Mouse (Mus musculus) hindbrain, embryonic 16.5 days (tissue): ENCODE results near the gene Fam169b. TPM values are rescaled to one million over a fixed set of nuclear protein-coding genes. Genes with fewer than 3 reads are reported as not detected.
"Not testable (repeated sequence)": the region's sequence is repeated elsewhere in the genome, so short reads cannot be mapped to it uniquely, and the experiment has no call there.

Experiments used
- ATAC-seq: fragments of 200-750 bp; cut with Nextera tagmentation; 2 replicates; pipeline ENCODE4 v1.8.0; 2017; ENCODE audit warnings: moderate TSS enrichment, moderate library complexity
- H3K27ac ChIP-seq: fragments of 300-500 bp; sonication (generic); 2 replicates; pipeline ENCODE4 v1.5.1; 2014; ENCODE audit warnings: low read depth, mild to moderate bottlenecking, control low read depth, low read length, moderate library complexity
- H3K27me3 ChIP-seq: fragments of 300-500 bp; sonication (generic); replicated peaks from 2 replicates; pipeline ENCODE4 v1.6.1; 2014; ENCODE audit warnings: low read length; ENCODE audit not compliant: control insufficient read depth, insufficient read depth
- H3K36me3 ChIP-seq: fragments of 300-500 bp; sonication (generic); 2 replicates; pipeline ENCODE4 v1.6.1; 2014; ENCODE audit warnings: mild to moderate bottlenecking, low read length, moderate library complexity, mixed read lengths; ENCODE audit not compliant: control insufficient read depth, insufficient read depth
- H3K4me1 ChIP-seq: fragments of 300-500 bp; sonication (generic); 2 replicates; pipeline ENCODE4 v1.6.1; 2014; ENCODE audit warnings: low read depth, low read length; ENCODE audit not compliant: control insufficient read depth, insufficient read depth
- H3K4me2 ChIP-seq: fragments of 300-500 bp; sonication (generic); 2 replicates; pipeline ENCODE4 v1.6.1; 2014; ENCODE audit warnings: mild to moderate bottlenecking, low read length, control low read depth, moderate library complexity
- H3K4me3 ChIP-seq: fragments of 300-500 bp; sonication (generic); 2 replicates; pipeline ENCODE4 v1.5.1; 2014; ENCODE audit warnings: mild to moderate bottlenecking, low read length, control low read depth, moderate library complexity
- H3K9ac ChIP-seq: fragments of 300-500 bp; sonication (generic); 2 replicates; pipeline ENCODE4 v1.6.1; 2014; ENCODE audit warnings: low read depth, mild to moderate bottlenecking, control low read depth, low read length, moderate library complexity
- H3K9me3 ChIP-seq: fragments of 300-500 bp; sonication (generic); 2 replicates; pipeline ENCODE4 v1.6.1; 2014; ENCODE audit warnings: mild to moderate bottlenecking, low read length, moderate library complexity; ENCODE audit not compliant: control insufficient read depth
- WGBS: fragments of 180-500 bp; shearing (Covaris S2); extraction: QIAGEN DNeasy Blood & Tissue Kit; methylation state at CpG from one replicate; pipeline ENCODE4 v1.1.7; 2014; 5-methylcytosine and 5-hydroxymethylcytosine counted together
- polyA plus RNA-seq: library from polyadenylated mRNA; unstranded; fragments of >200 nt; fragmentation: Nextera tagmentation; extraction: Ambion mirVana; gene quantifications from 2 replicates; pipeline ENCODE4 v1.2.1, GENCODE M21; 2015

The Fam169b gene
- polyA plus RNA-seq, 1 experiment from 2014 or later: not detected

DNA sequence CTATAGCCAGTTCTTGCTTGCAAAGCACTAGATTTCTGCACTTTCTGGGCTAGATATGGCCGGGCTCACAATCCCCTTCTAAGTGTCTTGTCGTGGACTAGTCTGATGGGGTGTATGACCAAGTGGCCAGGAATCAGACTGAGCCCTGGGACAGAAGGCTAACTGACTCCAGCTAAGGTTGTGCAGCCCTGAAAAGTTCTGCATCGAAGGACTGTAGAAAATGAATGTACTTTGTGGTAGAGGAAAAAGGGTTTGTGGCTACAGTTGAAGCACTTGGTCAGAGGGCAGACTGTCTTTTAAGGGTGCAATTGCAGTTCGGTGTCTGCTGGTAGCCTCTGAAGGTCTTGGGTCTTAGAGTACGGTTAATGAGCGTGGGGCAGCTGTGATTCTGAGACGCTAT, 5.8 kb downstream of the Fam169b start:
- no peak overlapping the region for H3K4me2 ChIP-seq
- ATAC-seq: no peak
- H3K9ac ChIP-seq: no peak overlapping the region
- peaks cover 14% of the 10 kb centered on the region for H3K4me1 ChIP-seq
- no peaks in the 10 kb centered on the region for H3K36me3 ChIP-seq
- H3K9me3 ChIP-seq: no peaks in the 10 kb centered on the region
- H3K27ac ChIP-seq: no peak overlapping the region
- WGBS: 89% methylated on average over 7 of the region's 7 CpGs
- no peak overlapping the region for H3K4me3 ChIP-seq
- H3K27me3 ChIP-seq: no peaks in the 10 kb centered on the region; the same call in 1 of the 2 replicates

DNA sequence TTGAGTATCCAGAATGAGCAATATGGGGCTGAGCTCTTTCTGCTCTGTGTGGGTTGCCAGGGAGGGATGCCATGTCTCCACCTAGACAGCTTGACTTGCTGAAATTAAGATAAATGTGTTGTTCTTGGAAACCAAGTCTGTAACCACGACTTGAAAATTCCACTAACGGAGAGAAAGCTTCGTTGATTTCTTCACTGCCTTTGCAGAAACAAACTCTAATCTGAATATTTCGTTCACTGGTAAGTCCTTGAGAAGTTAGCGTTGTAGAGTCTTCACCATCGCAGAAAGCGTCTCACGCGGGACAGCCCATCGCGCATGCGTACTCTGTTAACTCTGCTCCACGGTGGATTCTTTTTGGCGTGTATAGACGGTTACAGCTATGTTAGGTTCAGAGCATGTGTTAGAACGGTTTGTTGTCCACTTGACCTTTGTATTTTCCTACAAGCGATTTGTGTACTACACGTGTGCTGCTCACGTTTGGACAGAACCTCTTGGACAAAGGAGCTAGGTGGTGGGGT, 6.8 kb downstream of the Fam169b start:
- WGBS: 91% methylated on average over 19 of the region's 19 CpGs
- H3K27me3 ChIP-seq: no peaks in the 10 kb centered on the region; the same call in 1 of the 2 replicates
- no peaks in the 10 kb centered on the region for H3K36me3 ChIP-seq
- no peak overlapping the region for H3K4me3 ChIP-seq
- ATAC-seq: no peak
- no peak overlapping the region for H3K9ac ChIP-seq
- H3K9me3 ChIP-seq: no peaks in the 10 kb centered on the region
- H3K27ac ChIP-seq: no peak overlapping the region
- H3K4me1 ChIP-seq: peaks cover 14% of the 10 kb centered on the region
- no peak overlapping the region for H3K4me2 ChIP-seq

DNA sequence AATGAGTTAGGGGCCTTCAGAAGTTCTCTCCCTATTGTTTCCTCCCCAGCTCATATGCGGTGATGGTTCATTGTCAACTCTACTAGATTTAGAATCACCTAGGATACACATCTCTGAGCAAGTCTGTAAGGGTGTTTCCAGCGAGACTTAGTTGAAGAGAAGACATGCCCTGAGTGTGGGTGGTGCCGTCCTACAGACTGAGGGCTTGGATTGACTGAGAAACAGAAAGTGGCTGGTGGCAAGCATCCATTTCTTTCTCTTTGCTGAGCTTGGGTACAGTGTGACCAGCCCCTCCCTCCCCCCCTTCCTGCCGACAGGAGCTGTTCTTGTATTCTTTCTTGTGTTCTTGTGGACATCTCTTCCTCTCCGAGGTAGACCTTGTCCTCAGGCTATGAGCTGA, 7.7 kb downstream of the Fam169b start:
- H3K9ac ChIP-seq: no peak overlapping the region
- H3K27me3 ChIP-seq: no peaks in the 10 kb centered on the region
- H3K36me3 ChIP-seq: no peaks in the 10 kb centered on the region
- no peak for ATAC-seq
- no peak overlapping the region for H3K4me2 ChIP-seq
- H3K4me1 ChIP-seq: peaks cover 7% of the 10 kb centered on the region
- 80% methylated on average over 5 of the region's 5 CpGs for WGBS
- no peak overlapping the region for H3K4me3 ChIP-seq
- no peak overlapping the region for H3K27ac ChIP-seq
- no peaks in the 10 kb centered on the region for H3K9me3 ChIP-seq

DNA sequence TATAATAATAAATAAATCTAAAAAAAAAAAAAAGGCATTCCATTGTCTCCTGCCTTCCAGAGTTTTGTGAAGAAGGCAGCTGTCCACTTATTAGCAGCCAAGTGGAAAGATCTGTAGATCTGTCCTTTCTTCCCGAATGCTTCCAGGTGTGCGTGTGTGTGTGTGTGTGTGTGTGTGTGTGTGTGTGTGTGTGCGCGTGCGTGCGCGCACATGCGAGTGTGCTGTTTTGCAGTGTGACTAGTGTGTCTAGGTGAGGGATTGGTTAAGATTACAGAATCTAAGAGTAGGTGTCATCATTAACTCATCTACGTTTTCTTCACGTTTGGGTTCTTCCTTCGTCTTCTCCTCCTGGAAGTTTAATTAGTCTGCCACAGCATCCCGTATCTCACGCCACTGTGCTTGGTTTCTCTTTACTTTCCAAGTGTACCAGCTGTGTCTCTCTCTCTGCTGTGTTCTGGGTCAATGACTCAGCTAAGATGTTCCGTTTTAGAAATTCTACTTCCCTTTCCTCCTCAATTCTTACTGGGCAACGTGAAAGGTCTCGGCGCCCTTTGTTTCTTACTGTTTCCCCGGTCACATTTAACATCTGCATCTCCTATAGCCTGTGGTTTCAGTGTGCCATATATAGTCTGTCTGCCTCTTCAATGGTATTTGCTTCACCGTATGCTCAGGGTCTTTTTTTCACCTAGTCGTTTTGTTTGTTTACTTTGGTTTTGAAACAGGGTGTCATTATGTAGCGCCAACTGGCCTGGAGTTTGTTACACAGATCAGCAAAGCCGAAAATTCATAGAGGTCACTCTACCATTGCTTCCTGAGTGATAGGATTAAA, 8.9 kb downstream of the Fam169b start:
- Histone ChIP-seq H3K27me3 (no peaks in the 10 kb centered on the region), H3K36me3 (no peaks in the 10 kb centered on the region), H3K4me1 (no peaks in the 10 kb centered on the region), H3K27ac (no peak overlapping the region), H3K9ac (no peak overlapping the region), H3K4me2 (no peak overlapping the region), H3K9me3 (no peaks in the 10 kb centered on the region), H3K4me3 (no peak overlapping the region)
- WGBS: 88% methylated on average over 22 of the region's 22 CpGs
- ATAC-seq: no peak

DNA sequence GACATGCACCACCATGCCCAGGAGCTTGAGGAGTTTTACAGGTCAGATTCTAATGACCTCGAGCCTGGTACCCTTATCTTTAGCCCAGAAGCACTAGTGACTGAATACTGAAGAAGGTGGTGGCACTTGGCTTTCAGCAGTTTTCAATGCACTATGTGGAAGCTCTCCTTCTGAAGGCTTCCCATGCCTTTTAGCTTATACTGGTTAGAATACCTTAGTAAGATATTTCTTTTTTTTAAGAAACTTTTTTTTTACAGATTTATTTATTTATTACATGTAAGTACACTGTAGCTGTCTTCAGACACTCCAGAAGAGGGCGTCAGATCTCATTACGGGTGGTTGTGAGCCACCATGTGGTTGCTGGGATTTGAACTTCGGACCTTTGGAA, 9.5 kb downstream of the Fam169b start:
- H3K4me1 ChIP-seq, H3K4me3 ChIP-seq, H3K9ac ChIP-seq, ATAC-seq, H3K36me3 ChIP-seq, H3K4me2 ChIP-seq, H3K27me3 ChIP-seq, H3K9me3 ChIP-seq, H3K27ac ChIP-seq: not testable (repeated sequence)
- WGBS: 94% methylated on average over 4 of the region's 4 CpGs

DNA sequence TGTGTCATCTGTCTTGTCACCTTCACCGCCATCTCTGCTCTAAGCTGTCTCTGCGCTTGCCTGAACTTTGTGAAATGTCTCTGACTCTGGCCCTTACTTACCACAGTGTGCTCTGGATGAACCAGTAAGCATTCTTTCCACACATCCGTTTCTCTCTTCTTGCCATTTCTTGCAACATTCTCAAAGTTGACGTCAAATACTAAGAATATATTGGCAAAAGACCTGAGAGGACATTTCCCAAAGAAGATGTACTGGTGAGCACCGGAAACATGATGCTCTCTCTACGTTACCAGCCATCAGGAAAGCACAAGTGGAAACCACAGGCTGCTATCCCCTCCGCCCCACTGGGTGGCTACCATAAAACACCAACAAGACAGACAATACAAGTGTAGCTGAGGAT, 10.1 kb downstream of the Fam169b start:
- no peak overlapping the region for H3K27ac ChIP-seq
- H3K4me1 ChIP-seq: no peaks in the 10 kb centered on the region
- ATAC-seq: no peak
- H3K36me3 ChIP-seq: no peaks in the 10 kb centered on the region
- WGBS: 85% methylated on average over 7 of the region's 7 CpGs
- no peak overlapping the region for H3K4me3 ChIP-seq
- H3K4me2 ChIP-seq: no peak overlapping the region
- no peaks in the 10 kb centered on the region for H3K27me3 ChIP-seq
- no peak overlapping the region for H3K9ac ChIP-seq
- H3K9me3 ChIP-seq: no peaks in the 10 kb centered on the region

DNA sequence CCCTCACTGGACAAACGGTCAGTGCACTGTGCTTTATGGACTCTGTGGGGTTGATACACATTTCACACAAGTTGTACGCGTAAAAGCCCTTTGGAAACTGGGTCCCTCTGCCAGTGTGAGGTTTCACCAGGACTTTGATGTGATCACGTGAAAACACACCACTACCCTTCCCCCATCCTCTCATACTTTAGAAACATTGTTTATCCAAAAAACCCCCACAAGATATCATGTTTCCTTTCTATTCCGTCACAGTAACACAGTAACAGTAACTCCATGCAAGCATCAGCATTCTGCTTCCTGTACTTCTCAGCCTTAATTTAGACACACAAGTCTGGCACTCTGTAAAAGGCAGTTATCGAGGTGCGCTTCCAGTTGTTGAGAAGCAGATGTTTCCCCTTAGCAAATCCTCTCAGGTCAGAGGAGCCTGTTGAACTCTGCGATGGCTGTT, 12.2 kb downstream of the Fam169b start:
- WGBS: 86% methylated on average over 8 of the region's 8 CpGs
- Histone ChIP-seq H3K4me3 (no peak overlapping the region), H3K9me3 (no peaks in the 10 kb centered on the region), H3K4me1 (no peaks in the 10 kb centered on the region), H3K4me2 (no peak overlapping the region), H3K27me3 (no peaks in the 10 kb centered on the region), H3K36me3 (no peaks in the 10 kb centered on the region), H3K9ac (no peak overlapping the region), H3K27ac (no peak overlapping the region)
- no peak for ATAC-seq

DNA sequence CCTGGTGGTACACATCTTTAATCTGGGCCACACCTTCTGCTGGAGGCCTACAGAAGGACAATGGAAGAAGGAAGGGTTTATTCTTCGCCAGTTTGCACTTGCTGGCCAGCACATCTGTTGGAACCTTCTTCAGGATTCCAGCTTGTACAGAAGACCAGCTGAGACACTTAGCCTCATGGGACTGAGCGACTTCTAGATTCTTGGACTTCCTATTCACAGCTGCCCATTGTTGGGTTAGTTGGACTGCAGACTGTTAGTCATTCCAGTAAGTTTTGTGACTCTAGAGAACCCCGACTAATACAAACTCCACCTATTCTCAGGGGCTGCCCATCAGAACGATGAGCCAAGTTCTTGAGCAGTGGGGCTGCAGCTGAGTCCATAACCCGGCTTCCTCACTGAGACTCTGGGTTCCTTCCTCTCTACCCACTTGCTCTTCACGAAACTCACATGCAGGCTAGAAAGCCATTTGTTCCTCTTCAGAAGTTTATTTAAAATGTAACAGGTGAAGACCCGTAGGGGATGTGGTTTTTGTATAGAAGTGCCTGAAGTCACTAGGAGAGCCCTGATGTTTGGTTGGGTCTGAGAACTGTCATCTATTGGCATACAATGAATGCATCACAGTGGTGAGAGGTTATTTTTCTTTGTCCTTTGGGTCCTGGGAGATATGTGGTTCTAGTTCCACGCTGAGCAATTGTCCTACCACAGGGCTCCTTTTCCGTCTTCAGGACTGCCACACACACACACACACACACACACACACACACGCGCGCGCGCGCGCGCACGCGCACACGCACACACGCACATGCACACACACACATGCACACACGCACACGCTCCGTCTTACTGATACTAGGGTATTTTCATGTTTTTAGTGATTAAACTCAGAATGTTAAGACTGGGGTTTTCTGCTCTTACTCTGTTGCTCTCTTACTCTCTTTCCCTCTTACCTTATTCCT, 13.2 kb downstream of the Fam169b start:
- no peaks in the 10 kb centered on the region for H3K36me3 ChIP-seq
- no peak for ATAC-seq
- H3K9ac ChIP-seq: no peak overlapping the region
- H3K4me1 ChIP-seq: no peaks in the 10 kb centered on the region
- H3K4me2 ChIP-seq: no peak overlapping the region
- H3K27me3 ChIP-seq: no peaks in the 10 kb centered on the region
- no peaks in the 10 kb centered on the region for H3K9me3 ChIP-seq
- H3K4me3 ChIP-seq: no peak overlapping the region
- no peak overlapping the region for H3K27ac ChIP-seq
- 92% methylated on average over 24 of the region's 24 CpGs for WGBS

DNA sequence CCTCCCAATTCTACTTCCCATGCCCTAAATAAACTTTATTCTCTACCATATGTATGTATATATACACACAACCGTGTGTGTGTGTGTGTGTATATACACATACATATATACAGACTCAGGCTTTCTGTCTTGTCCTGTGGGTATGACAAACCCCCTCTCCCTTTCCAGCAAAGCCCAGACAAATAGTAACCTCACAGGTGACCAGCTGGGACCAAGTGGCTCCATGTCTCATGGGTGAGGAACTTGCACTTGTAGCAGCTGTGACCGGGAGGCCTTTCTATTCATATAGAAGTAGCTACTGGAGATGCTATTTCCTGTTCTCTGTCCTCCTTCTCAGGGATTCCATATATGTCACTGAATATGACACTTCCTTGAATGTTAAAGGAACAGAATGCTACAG, 13.9 kb downstream of the Fam169b start:
- no peaks in the 10 kb centered on the region for H3K36me3 ChIP-seq
- WGBS: 74% methylated on average over 2 of the region's 2 CpGs
- H3K9ac ChIP-seq: no peak overlapping the region
- no peaks in the 10 kb centered on the region for H3K27me3 ChIP-seq
- no peak overlapping the region for H3K4me2 ChIP-seq
- no peak overlapping the region for H3K27ac ChIP-seq
- no peaks in the 10 kb centered on the region for H3K4me1 ChIP-seq
- no peaks in the 10 kb centered on the region for H3K9me3 ChIP-seq
- no peak overlapping the region for H3K4me3 ChIP-seq
- no peak for ATAC-seq
